Mouse (Mus musculus): ENCODE results near the gene Psme2b.
"Not testable (repeated sequence)": the region's sequence is repeated elsewhere in the genome, so short reads cannot be mapped to it uniquely, and the experiment has no call there.

GRCm38 (mm10) chr11:48988219-48988618, 42.2 kb upstream of the Psme2b start:
- TF ChIP-seq POLR2A (IDR thresholded peaks at IDR 0.05; ENCODE audit: low read depth, low read length); CTCF (conservative IDR thresholded peaks at IDR 0.05; ENCODE audit: insufficient read depth, insufficient read length, low read depth, low read length): not testable (repeated sequence)

Data from kidney, adult 2 months (tissue).